Mouse (Mus musculus): ENCODE results near the gene Tnfrsf13c.

DNA sequence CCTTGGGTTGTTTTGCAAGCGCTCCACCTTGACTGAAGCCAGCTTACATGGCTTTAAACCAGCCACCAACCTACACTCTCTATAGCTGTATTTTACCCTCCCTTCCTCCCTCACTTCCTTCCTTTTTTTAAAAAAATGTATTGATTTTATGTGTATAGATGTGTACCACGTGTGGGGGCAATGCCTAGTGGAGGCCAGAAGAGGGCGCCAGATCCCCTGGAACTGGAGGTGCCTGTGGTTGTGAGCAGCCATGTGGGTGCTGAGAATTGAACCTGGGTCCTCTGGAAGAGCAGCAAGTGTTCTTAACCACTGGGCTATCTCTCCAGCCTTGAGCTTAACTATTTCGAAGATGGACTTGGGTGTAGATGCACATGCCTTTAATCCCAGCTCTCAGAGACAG lies 41.9 kb downstream of the Tnfrsf13c start:
- TF ChIP-seq CTCF (IDR thresholded peaks at IDR 0.05; ENCODE audit: low read depth, low read length), result peak; percentile 36
- no peak for TF ChIP-seq POLR2A (IDR thresholded peaks at IDR 0.05; ENCODE audit: extremely low read depth, insufficient read depth, low read length)
